Mouse (Mus musculus) testis, adult 2 months (tissue): ENCODE data around the gene Timeless.

Experiments used
- CTCF ChIP-seq: fragments of 200-500 bp; IDR thresholded peaks from 2 replicates; pipeline ENCODE4 v1.5.1; 2012; ENCODE audit warnings: low read depth, mild to moderate bottlenecking, inconsistent platforms, low read length, moderate library complexity; ENCODE audit not compliant: control insufficient read depth, insufficient read depth, insufficient replicate concordance
- POLR2A ChIP-seq: fragments of 200-500 bp; IDR thresholded peaks from 2 replicates; pipeline ENCODE4 v1.6.1; 2012; ENCODE audit warnings: low read depth, mild to moderate bottlenecking, inconsistent platforms, low read length, moderate library complexity; ENCODE audit not compliant: control insufficient read depth

GRCm38 (mm10) chr10:128208326-128208725 lies 23.5 kb upstream of the Timeless start:
- no peak for TF ChIP-seq CTCF
- no peak for TF ChIP-seq POLR2A
